Mouse (Mus musculus) urinary bladder, postnatal 0 days (tissue): ENCODE measurements around the gene Erc2. TPM values are rescaled to one million over a fixed set of nuclear protein-coding genes. Genes with fewer than 3 reads are reported as not detected.

Source experiments
- polyA plus RNA-seq: library from polyadenylated mRNA; unstranded; fragments of >200 nt; fragmentation: Nextera tagmentation; extraction: Ambion mirVana; gene quantifications from 2 replicates; pipeline ENCODE4 v1.2.1, GENCODE M21; 2015

Erc2 gene
- polyA plus RNA-seq = 3.0 and 4.1 TPM in 2 replicates

GRCm38 (mm10) chr14:27622176-27622922 is at the start of gene Erc2:
TSS of gene Erc2 (plus strand) at chr14:27622428.

DNA sequence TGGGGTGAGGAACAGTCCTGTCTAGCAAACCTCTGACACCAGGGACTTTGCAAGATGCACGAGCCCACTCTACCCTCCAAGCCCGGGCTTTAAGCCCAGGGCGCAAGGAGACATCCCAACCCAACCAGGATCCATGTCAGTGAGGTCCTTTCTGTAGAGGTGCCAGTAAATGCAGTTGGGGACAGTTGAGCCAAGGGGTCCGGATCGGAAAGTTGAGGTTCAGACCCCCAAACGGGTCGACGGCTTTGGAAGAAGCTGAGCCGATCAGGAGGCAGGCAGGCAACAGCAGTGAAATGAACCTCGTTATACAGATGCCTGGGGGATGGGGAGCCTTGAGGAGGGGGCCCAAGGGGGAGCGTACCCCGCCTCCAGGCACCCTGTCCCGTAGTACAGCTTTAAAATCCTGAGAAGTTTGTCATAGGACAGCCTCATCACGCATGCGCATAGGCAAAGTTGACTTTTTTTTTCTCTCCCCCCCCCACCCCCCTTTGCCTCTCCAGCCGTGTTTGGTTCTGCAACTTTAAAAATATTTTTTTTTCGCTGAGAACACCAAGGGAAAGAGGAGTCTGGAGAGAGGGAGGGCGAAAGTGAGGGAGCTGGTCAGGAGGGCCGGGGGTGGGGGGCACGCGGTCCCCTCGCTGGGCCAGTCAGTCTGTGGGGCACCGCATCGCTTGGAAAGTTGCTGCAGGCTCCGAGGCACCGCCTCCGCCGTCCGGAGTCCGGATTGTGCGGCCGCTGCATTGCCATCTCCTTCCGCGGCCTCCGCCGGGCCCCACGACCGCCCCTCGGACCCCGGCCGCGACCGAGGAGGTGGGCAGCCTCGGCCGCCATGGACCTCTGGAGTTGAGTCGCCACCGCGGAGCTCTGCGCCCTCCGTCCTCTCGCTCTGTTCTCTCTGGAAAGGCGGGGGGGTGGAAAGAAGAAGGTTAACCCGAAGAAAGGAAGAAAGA is 882.1 kb downstream of the Erc2 start, which contains the start of gene Wnt5a:
Gene Wnt5a, plus strand, starts transcription at position 650 of the 950 bp plus-strand sequence.

Other genes with a start within 250 kb of the Erc2 start
- gene Fam208a, start 193.6 kb upstream of the Erc2 start, polyA plus RNA-seq = 6.6 and 7.3 TPM in 2 replicates
- gene Ccdc66, start 114.0 kb upstream of the Erc2 start, polyA plus RNA-seq = 4.4 and 5.2 TPM in 2 replicates